Mouse (Mus musculus) embryonic facial prominence, embryonic 13.5 days (tissue): ENCODE measurements around the gene B3gat2. TPM values are rescaled to one million over a fixed set of nuclear protein-coding genes. Genes with fewer than 3 reads are reported as not detected.

ENCODE experiments used
- ATAC-seq: fragments of 200-750 bp; cut with Nextera tagmentation; 2 replicates; pipeline ENCODE4 v1.8.0; 2017; ENCODE audit warnings: low read depth; ENCODE audit not compliant: insufficient number of reproducible peaks, insufficient read depth, low FRiP score, low TSS enrichment
- H3K27ac ChIP-seq: fragments of 300-500 bp; sonication (generic); 2 replicates; pipeline ENCODE4 v1.5.1; 2015; ENCODE audit warnings: moderate library complexity, mild to moderate bottlenecking, inconsistent platforms
- H3K27me3 ChIP-seq: fragments of 300-500 bp; sonication (generic); 2 replicates; pipeline ENCODE4 v1.6.1; 2015; ENCODE audit warnings: mild to moderate bottlenecking, inconsistent platforms
- H3K36me3 ChIP-seq: fragments of 300-500 bp; sonication (generic); 2 replicates; pipeline ENCODE4 v1.6.1; 2015; ENCODE audit warnings: mild to moderate bottlenecking, inconsistent platforms
- H3K4me1 ChIP-seq: fragments of 300-500 bp; sonication (generic); 2 replicates; pipeline ENCODE4 v1.6.1; 2015; ENCODE audit warnings: inconsistent platforms
- H3K4me2 ChIP-seq: fragments of 300-500 bp; sonication (generic); 2 replicates; pipeline ENCODE4 v1.6.1; 2015; ENCODE audit warnings: moderate library complexity, mild to moderate bottlenecking, inconsistent platforms
- H3K4me3 ChIP-seq: fragments of 300-500 bp; sonication (generic); 2 replicates; pipeline ENCODE4 v1.5.1; 2015; ENCODE audit warnings: mild to moderate bottlenecking, inconsistent platforms
- H3K9ac ChIP-seq: fragments of 300-500 bp; sonication (generic); 2 replicates; pipeline ENCODE4 v1.6.1; 2015; ENCODE audit warnings: mild to moderate bottlenecking, inconsistent platforms
- H3K9me3 ChIP-seq: fragments of 300-500 bp; sonication (generic); 2 replicates; pipeline ENCODE4 v1.6.1; 2016; ENCODE audit warnings: inconsistent platforms
- WGBS: fragments of 180-500 bp; shearing (Covaris S2); methylation state at CpG from one replicate; pipeline ENCODE4 v1.1.7; 2015; ENCODE audit warnings: mixed read lengths; 5-methylcytosine and 5-hydroxymethylcytosine counted together
- polyA plus RNA-seq: library from polyadenylated mRNA; unstranded; fragments of >200 nt; fragmentation: Nextera tagmentation; extraction: Ambion mirVana; gene quantifications from 2 replicates; pipeline ENCODE4 v1.2.1, GENCODE M21; 2015

The B3gat2 gene
- polyA plus RNA-seq, 1 experiment from 2014 or later: 1.3 TPM

- no peak overlapping the region for H3K4me2 ChIP-seq
- no peaks in the 10 kb centered on the region for H3K9me3 ChIP-seq
- no peak for ATAC-seq
- no peak overlapping the region for H3K9ac ChIP-seq
- H3K4me3 ChIP-seq: no peak overlapping the region
- no peaks in the 10 kb centered on the region for H3K4me1 ChIP-seq
- WGBS: 93% methylated on average over 7 of the region's 7 CpGs
- H3K36me3 ChIP-seq: no peaks in the 10 kb centered on the region
- no peaks in the 10 kb centered on the region for H3K27me3 ChIP-seq
- no peak overlapping the region for H3K27ac ChIP-seq
These were observed 123.4 kb downstream of the B3gat2 start for GRCm38 (mm10) chr1:23884914-23885313.

GRCm38 (mm10) chr1:23892072-23892471, 130.5 kb downstream of the B3gat2 start:
- Histone ChIP-seq H3K9ac (no peak overlapping the region), H3K4me1 (no peaks in the 10 kb centered on the region), H3K27me3 (no peaks in the 10 kb centered on the region), H3K4me3 (no peak overlapping the region), H3K36me3 (no peaks in the 10 kb centered on the region), H3K9me3 (no peaks in the 10 kb centered on the region), H3K4me2 (no peak overlapping the region), H3K27ac (no peak overlapping the region)
- no peak for ATAC-seq
- 25% methylated on average over 1 of the region's 1 CpGs for WGBS

Other genes with a start within 250 kb of the B3gat2 start
- 38.0 and 45.7 TPM in 2 replicates for gene Smap1, start 160.6 kb downstream of the B3gat2 start, polyA plus RNA-seq
- gene Sdhaf4, start 243.9 kb downstream of the B3gat2 start, polyA plus RNA-seq: 87.3 and 93.1 TPM in 2 replicates